Mouse (Mus musculus): ENCODE measurements around the gene Gm49333. TPM values are rescaled to one million over a fixed set of nuclear protein-coding genes. Genes with fewer than 3 reads are reported as not detected.

Gm49333 gene
- polyA plus RNA-seq, 1 experiment = not detected

GRCm38 (mm10) chr16:20694781-20695180 is 83.4 kb downstream of the Gm49333 start:
- Histone ChIP-seq H3K4me3 (ENCODE audit: insufficient read depth, low read length) (peak overlapping the region; percentile 75), H3K4me1 (ENCODE audit: control insufficient read depth, insufficient read depth, low read length) (0 out of 2 replicates have a peak, but pooled peaks cover 2% of the 10 kb centered on the region), H3K27ac (ENCODE audit: insufficient read depth, low read length) (peak overlapping the region; percentile 92)
- TF ChIP-seq CTCF (IDR thresholded peaks at IDR 0.05; ENCODE audit: extremely low read depth, insufficient read depth, low read length) = no peak
- TF ChIP-seq POLR2A (IDR thresholded peaks at IDR 0.05; ENCODE audit: extremely low read depth, insufficient read depth, low read length) = peak; percentile 70; the same call in 1 of the 2 replicates

Other genes starting within 250 kb of the Gm49333 start
- 296 and 313 TPM in 2 replicates for gene Abcc5, start 185.2 kb upstream of the Gm49333 start, polyA plus RNA-seq (2012; rRNA removed)
- 49.1 and 50.4 TPM in 2 replicates for gene Eif2b5, start 112.8 kb upstream of the Gm49333 start, polyA plus RNA-seq (2012; rRNA removed)
- gene Dvl3, start 94.6 kb upstream of the Gm49333 start, polyA plus RNA-seq (2012; rRNA removed) = 41.7 and 42.5 TPM in 2 replicates
- 1,329 and 1,383 TPM in 2 replicates for gene Ap2m1, start 76.1 kb upstream of the Gm49333 start, polyA plus RNA-seq (2012; rRNA removed)
- gene Abcf3, start 63.0 kb upstream of the Gm49333 start, polyA plus RNA-seq (2012; rRNA removed) = 78.5 and 83.5 TPM in 2 replicates
- gene Vwa5b2, start 22.1 kb upstream of the Gm49333 start, polyA plus RNA-seq (2012; rRNA removed) = 102 and 119 TPM in 2 replicates
- gene Eef1akmt4, start within 50 bp of the Gm49333 start, polyA plus RNA-seq (2012; rRNA removed) = 2.5 and 3.1 TPM in 2 replicates
- gene Alg3, start 125 bp downstream of the Gm49333 start, polyA plus RNA-seq (2012; rRNA removed) = 16.4 and 18.3 TPM in 2 replicates
- gene Camk2n2, start 9.7 kb downstream of the Gm49333 start, polyA plus RNA-seq (2012; rRNA removed) = 188 and 191 TPM in 2 replicates
- 25.4 and 28.3 TPM in 2 replicates for gene Ece2, start 18.2 kb downstream of the Gm49333 start, polyA plus RNA-seq (2012; rRNA removed)
- 173 TPM in 2 replicates for gene Psmd2, start 40.0 kb downstream of the Gm49333 start, polyA plus RNA-seq (2012; rRNA removed)
- gene Eif4g1, start 56.7 kb downstream of the Gm49333 start, polyA plus RNA-seq (2012; rRNA removed) = 157 and 158 TPM in 2 replicates
- gene Fam131a, start 81.6 kb downstream of the Gm49333 start, polyA plus RNA-seq (2012; rRNA removed) = 316 and 358 TPM in 2 replicates
- gene Polr2h, start 106.1 kb downstream of the Gm49333 start, polyA plus RNA-seq (2012; rRNA removed) = 52.5 and 53.1 TPM in 2 replicates
- gene Clcn2, start 106.1 kb downstream of the Gm49333 start, polyA plus RNA-seq (2012; rRNA removed) = 122 and 132 TPM in 2 replicates
- 71.8 and 94.6 TPM in 2 replicates for gene Chrd, start 121.5 kb downstream of the Gm49333 start, polyA plus RNA-seq (2012; rRNA removed)
- 20.6 and 27.1 TPM in 2 replicates for gene Thpo, start 122.9 kb downstream of the Gm49333 start, polyA plus RNA-seq (2012; rRNA removed)